Mouse (Mus musculus) heart, embryonic 16.5 days (tissue): ENCODE measurements at regions not wholly inside any gene's neighbourhood (a gene's known extent, or its start where the extent isn't known, plus 50 kb on each side); places are given as distances from the start of the nearest gene placed in this dataset.

Experiments used
- ATAC-seq: fragments of 200-750 bp; cut with Nextera tagmentation; replicated peaks from 2 replicates; pipeline ENCODE4 v1.8.0; 2017; ENCODE audit warnings: moderate number of reproducible peaks; ENCODE audit not compliant: insufficient read depth, low FRiP score; ENCODE audit errors: extremely low read depth
- H3K27ac ChIP-seq: fragments of 300-500 bp; sonication (generic); 2 replicates; pipeline ENCODE4 v1.5.1; 2014; ENCODE audit warnings: mild to moderate bottlenecking, low read length, control low read depth, moderate library complexity
- H3K27me3 ChIP-seq: fragments of 300-500 bp; sonication (generic); 2 replicates; pipeline ENCODE4 v1.6.1; 2014; ENCODE audit warnings: low read length, mixed read lengths; ENCODE audit not compliant: control insufficient read depth, insufficient read depth
- H3K36me3 ChIP-seq: fragments of 300-500 bp; sonication (generic); 2 replicates; pipeline ENCODE4 v1.6.1; 2014; ENCODE audit not compliant: control insufficient read depth, insufficient read depth
- H3K4me1 ChIP-seq: fragments of 300-500 bp; sonication (generic); 2 replicates; pipeline ENCODE4 v1.6.1; 2014; ENCODE audit warnings: low read length, mixed read lengths; ENCODE audit not compliant: control insufficient read depth, insufficient read depth
- H3K4me2 ChIP-seq: fragments of 300-500 bp; sonication (generic); 2 replicates; pipeline ENCODE4 v1.6.1; 2014; ENCODE audit warnings: low read depth, mild to moderate bottlenecking, control low read depth, low read length
- H3K4me3 ChIP-seq: fragments of 300-500 bp; sonication (generic); 2 replicates; pipeline ENCODE4 v1.5.1; 2014; ENCODE audit warnings: mild to moderate bottlenecking, control low read depth, low read length
- H3K9ac ChIP-seq: fragments of 300-500 bp; sonication (generic); 2 replicates; pipeline ENCODE4 v1.6.1; 2014; ENCODE audit warnings: low read length, control low read depth
- H3K9me3 ChIP-seq: fragments of 300-500 bp; sonication (generic); replicated peaks from 2 replicates; pipeline ENCODE4 v1.6.1; 2016; ENCODE audit warnings: low read length; ENCODE audit not compliant: control insufficient read depth
- WGBS: fragments of 180-500 bp; shearing (Covaris S2); extraction: QIAGEN DNeasy Blood & Tissue Kit; methylation state at CpG from one replicate; pipeline ENCODE4 v1.1.7; 2014; 5-methylcytosine and 5-hydroxymethylcytosine counted together

DNA sequence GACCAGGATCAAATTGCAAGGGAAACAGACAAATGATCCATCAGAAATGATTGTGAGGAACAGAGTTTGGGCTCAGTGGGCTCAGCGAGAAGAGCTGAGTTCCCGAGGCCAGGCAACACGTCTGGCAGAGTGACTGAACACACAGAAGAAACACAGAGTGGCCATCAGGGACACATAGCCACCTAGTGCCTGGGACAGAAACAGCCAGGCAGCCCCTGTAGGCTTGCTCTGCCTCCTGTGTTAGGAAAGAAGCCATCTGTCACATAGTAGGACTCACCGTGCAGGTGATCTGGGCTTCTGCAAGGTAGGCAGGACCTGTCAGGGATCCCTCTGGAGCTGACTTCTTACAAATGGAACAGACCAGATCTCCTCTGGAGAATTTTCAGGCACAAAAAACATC, 383.4 kb downstream of the Gm45692 start:
- no peak overlapping the region for H3K4me3 ChIP-seq
- 33% methylated on average over 4 of the region's 4 CpGs for WGBS
- no peaks in the 10 kb centered on the region for H3K36me3 ChIP-seq
- no peak overlapping the region for H3K4me2 ChIP-seq
- no peak for ATAC-seq
- no peaks in the 10 kb centered on the region for H3K9me3 ChIP-seq
- H3K27me3 ChIP-seq: no peaks in the 10 kb centered on the region
- peaks cover 14% of the 10 kb centered on the region for H3K4me1 ChIP-seq
- H3K27ac ChIP-seq: peak overlapping the region; percentile 27; the same call in 1 of the 2 replicates
- H3K9ac ChIP-seq: no peak overlapping the region

DNA sequence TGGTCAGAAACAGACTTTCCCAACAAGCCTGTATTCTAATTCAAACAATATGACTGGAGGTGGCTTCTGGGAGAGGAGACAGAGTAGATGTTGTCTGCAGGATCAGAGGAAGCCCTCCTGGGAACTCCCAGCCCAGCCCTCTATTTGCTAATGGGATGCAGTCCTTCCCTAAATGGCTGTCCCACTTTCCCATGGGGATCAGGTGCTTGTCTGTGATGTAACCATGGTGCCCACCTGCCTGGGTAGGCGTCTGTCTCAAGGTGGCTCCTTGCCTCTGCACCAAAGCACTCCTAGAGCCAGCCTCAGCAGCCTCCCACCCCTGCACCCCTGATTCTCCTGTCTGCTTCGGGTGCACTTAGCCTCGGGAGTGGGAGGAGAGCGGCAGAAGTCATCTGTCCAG, 384.6 kb downstream of the Gm45692 start:
- Histone ChIP-seq H3K27me3 (no peaks in the 10 kb centered on the region), H3K4me1 (peaks cover 14% of the 10 kb centered on the region), H3K9ac (no peak overlapping the region), H3K4me3 (no peak overlapping the region), H3K9me3 (no peaks in the 10 kb centered on the region), H3K36me3 (no peaks in the 10 kb centered on the region), H3K27ac (no peak overlapping the region), H3K4me2 (no peak overlapping the region)
- WGBS: 68% methylated on average over 4 of the region's 4 CpGs
- ATAC-seq: no peak

DNA sequence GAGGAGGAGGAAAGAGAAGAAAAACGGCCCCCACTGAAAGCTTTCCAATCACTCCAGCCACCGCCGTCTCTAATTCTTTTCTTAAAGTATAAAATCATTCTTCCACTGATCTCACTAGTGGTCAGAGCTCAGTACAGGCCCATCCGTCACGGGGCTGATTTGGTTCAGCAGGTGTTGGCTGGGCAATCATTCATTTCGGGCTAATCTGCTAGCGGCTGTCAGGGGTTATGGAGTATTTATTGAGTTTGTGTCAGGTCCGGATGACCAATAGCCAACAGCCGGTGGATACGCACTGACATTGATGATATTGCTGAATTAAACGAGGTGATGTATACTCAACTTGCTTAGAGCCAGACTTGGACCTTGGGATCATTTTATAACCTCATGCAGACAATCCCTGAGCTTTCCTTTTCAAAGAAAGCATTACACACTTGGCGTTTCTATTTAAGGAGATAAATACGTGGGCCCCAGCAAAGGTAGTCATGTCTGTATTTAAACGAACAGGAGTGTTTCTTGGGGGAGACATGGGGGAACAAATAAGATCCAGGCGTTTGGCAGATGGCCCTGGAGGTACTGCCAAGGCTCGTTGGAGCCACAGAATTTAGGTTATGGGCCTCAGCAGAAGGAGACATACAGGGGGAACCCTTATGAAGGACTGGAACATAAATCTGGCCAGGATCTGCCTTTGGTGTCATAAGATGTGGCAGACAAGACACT, 385.1 kb downstream of the Gm45692 start:
- Histone ChIP-seq H3K9ac (no peak overlapping the region), H3K4me3 (no peak overlapping the region), H3K27me3 (no peaks in the 10 kb centered on the region; the same call in 1 of the 2 replicates), H3K4me2 (no peak overlapping the region), H3K4me1 (peaks cover 14% of the 10 kb centered on the region), H3K9me3 (no peaks in the 10 kb centered on the region), H3K36me3 (no peaks in the 10 kb centered on the region), H3K27ac (no peak overlapping the region)
- 63% methylated on average over 16 of the region's 16 CpGs for WGBS
- ATAC-seq: no peak

DNA sequence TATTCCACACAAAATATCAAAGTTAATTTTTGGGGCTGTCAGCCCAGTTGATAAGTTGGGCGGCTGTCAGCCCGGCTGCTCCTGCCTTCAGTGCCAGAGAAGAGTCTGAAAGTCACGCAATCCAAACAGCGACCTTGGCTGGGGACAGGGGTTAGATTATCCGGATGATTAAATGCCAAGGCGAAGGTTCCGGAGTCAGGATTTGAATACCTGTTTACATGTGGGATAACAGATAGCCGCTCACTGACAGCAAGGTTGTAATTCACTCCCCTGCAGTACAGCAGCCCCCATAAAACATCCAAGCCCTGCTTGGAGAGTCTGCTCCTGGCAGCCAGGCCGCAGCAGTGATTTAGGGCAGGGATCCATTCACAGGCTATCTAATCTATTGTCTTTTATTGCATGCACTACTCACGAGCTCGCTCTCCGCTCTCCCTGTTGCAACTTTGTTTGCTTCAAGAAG, 388.3 kb downstream of the Gm45692 start:
- Histone ChIP-seq H3K9me3 (no peaks in the 10 kb centered on the region), H3K27ac (no peak overlapping the region), H3K4me2 (no peak overlapping the region), H3K4me1 (no peaks in the 10 kb centered on the region; the same call in 1 of the 2 replicates), H3K36me3 (no peaks in the 10 kb centered on the region), H3K4me3 (no peak overlapping the region), H3K9ac (no peak overlapping the region), H3K27me3 (no peaks in the 10 kb centered on the region; the same call in 1 of the 2 replicates)
- no peak for ATAC-seq
- WGBS: 41% methylated on average over 12 of the region's 12 CpGs

- Histone ChIP-seq H3K27me3 (no peaks in the 10 kb centered on the region; the same call in 1 of the 2 replicates), H3K4me1 (no peaks in the 10 kb centered on the region), H3K36me3 (no peaks in the 10 kb centered on the region), H3K9ac (no peak overlapping the region), H3K4me3 (no peak overlapping the region), H3K9me3 (no peaks in the 10 kb centered on the region), H3K4me2 (no peak overlapping the region), H3K27ac (no peak overlapping the region)
- no peak for ATAC-seq
- WGBS: 53% methylated on average over 3 of the region's 3 CpGs
Observed at GRCm38 (mm10) chr8:26509254-26509653, 389.9 kb downstream of the Gm45692 start.

DNA sequence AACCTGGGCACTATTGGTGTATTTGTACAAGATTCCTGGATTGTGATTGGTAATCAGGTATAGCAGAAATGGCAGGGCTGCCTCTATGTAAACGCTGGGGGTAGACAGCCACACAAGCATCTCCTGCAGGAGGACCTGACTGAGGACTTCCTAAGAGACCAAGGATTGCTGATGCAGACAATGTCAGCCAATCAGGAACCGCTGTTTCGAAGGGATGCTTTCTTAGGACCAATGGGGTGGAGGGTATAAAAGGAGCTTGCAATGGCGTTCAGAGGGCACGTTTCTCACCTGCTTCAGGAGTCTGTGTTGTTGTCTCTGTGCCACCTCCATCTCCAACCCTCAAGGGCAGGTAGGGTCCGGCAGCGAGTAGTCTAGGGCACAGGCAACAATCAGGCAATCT, 393.7 kb downstream of the Gm45692 start:
- 78% methylated on average over 7 of the region's 7 CpGs for WGBS

GRCm38 (mm10) chr8:26524237-26524636, 404.9 kb downstream of the Gm45692 start:
- no peak overlapping the region for H3K4me3 ChIP-seq
- ATAC-seq: no peak
- no peak overlapping the region for H3K4me2 ChIP-seq
- H3K9ac ChIP-seq: no peak overlapping the region
- H3K27me3 ChIP-seq: no peaks in the 10 kb centered on the region
- H3K9me3 ChIP-seq: no peaks in the 10 kb centered on the region
- no peaks in the 10 kb centered on the region for H3K4me1 ChIP-seq
- H3K36me3 ChIP-seq: no peaks in the 10 kb centered on the region
- 82% methylated on average over 2 of the region's 2 CpGs for WGBS
- no peak overlapping the region for H3K27ac ChIP-seq

More for the DNA sequence above, 393.7 kb downstream of the Gm45692 start:
- H3K9me3 ChIP-seq: no peaks in the 10 kb centered on the region
- no peaks in the 10 kb centered on the region for H3K36me3 ChIP-seq
- no peaks in the 10 kb centered on the region; the same call in 1 of the 2 replicates for H3K27me3 ChIP-seq
- no peak overlapping the region for H3K27ac ChIP-seq
- no peak overlapping the region for H3K4me3 ChIP-seq
- no peak overlapping the region for H3K4me2 ChIP-seq
- no peaks in the 10 kb centered on the region for H3K4me1 ChIP-seq
- H3K9ac ChIP-seq: no peak overlapping the region
- no peak for ATAC-seq

GRCm38 (mm10) chr8:26526474-26527185, 407.3 kb downstream of the Gm45692 start:
- ATAC-seq: no peak
- Histone ChIP-seq H3K9me3 (no peaks in the 10 kb centered on the region), H3K9ac (no peak overlapping the region), H3K4me1 (no peaks in the 10 kb centered on the region), H3K27ac (no peak overlapping the region), H3K36me3 (no peaks in the 10 kb centered on the region), H3K27me3 (no peaks in the 10 kb centered on the region), H3K4me2 (no peak overlapping the region), H3K4me3 (no peak overlapping the region)
- WGBS: 42% methylated on average over 10 of the region's 10 CpGs

GRCm38 (mm10) chr8:26527186-26527580, 407.8 kb downstream of the Gm45692 start:
- ATAC-seq: no peak
- Histone ChIP-seq H3K9me3 (no peaks in the 10 kb centered on the region), H3K36me3 (no peaks in the 10 kb centered on the region), H3K4me1 (no peaks in the 10 kb centered on the region), H3K27ac (no peak overlapping the region), H3K27me3 (no peaks in the 10 kb centered on the region), H3K9ac (no peak overlapping the region), H3K4me2 (no peak overlapping the region), H3K4me3 (no peak overlapping the region)
- 59% methylated on average over 5 of the region's 5 CpGs for WGBS
